Mouse (Mus musculus) liver, embryonic 14.5 days (tissue): ENCODE measurements around the gene Sgsh. TPM values are rescaled to one million over a fixed set of nuclear protein-coding genes. Genes with fewer than 3 reads are reported as not detected.

Source experiments
- ATAC-seq: fragments of 200-750 bp; cut with Nextera tagmentation; 2 replicates; pipeline ENCODE4 v1.8.0; 2017; ENCODE audit warnings: moderate number of reproducible peaks, mild to moderate bottlenecking, moderate library complexity; ENCODE audit not compliant: insufficient read depth
- DNase-seq, 3 experiments: peaks; one replicate each; pipeline ENCODE4 v3.0.0-alpha.2; 2012 to 2013; ENCODE audit warnings: low read depth in 3 of 3, low spot score in 3 of 3
- H3K27ac ChIP-seq: fragments of 300-500 bp; sonication (generic); 2 replicates; pipeline ENCODE4 v1.5.1; 2014; ENCODE audit warnings: moderate library complexity, mild to moderate bottlenecking, control low read depth, inconsistent platforms
- H3K27me3 ChIP-seq: fragments of 300-500 bp; sonication (generic); 2 replicates; pipeline ENCODE4 v1.6.1; 2014; ENCODE audit warnings: mild to moderate bottlenecking, low read length, moderate library complexity; ENCODE audit not compliant: control insufficient read depth, insufficient read depth
- H3K36me3 ChIP-seq: fragments of 300-500 bp; sonication (generic); replicated peaks from 2 replicates; pipeline ENCODE4 v1.6.1; 2014; ENCODE audit warnings: low read depth; ENCODE audit not compliant: control insufficient read depth, insufficient read depth
- H3K4me1 ChIP-seq, 2 experiments: fragments of 200-500 bp in 1 of 2; fragments of 300-500 bp in 1 of 2; sonication (generic) in 1 of 2; replicated peaks; 2 replicates each; pipeline ENCODE4 v1.6.1; 2012 to 2014; ENCODE audit warnings: antibody characterized with exemption in 1 of 2, inconsistent platforms in 1 of 2, low read length in 1 of 2; ENCODE audit not compliant: control insufficient read depth in 2 of 2, insufficient read depth in 2 of 2
- H3K4me2 ChIP-seq: fragments of 300-500 bp; sonication (generic); 2 replicates; pipeline ENCODE4 v1.6.1; 2014; ENCODE audit warnings: low read depth, mild to moderate bottlenecking, control low read depth, moderate library complexity
- H3K4me3 ChIP-seq, 2 experiments: fragments of 200-500 bp in 1 of 2; fragments of 300-500 bp in 1 of 2; sonication (generic) in 1 of 2; 2 replicates each; pipeline ENCODE4 v1.5.1; 2012 to 2014; ENCODE audit warnings: low read depth in 2 of 2, low read length in 2 of 2, mild to moderate bottlenecking in 2 of 2, control low read depth in 1 of 2, inconsistent platforms in 1 of 2, moderate library complexity in 1 of 2; ENCODE audit not compliant: insufficient read depth in 1 of 2
- H3K9ac ChIP-seq: fragments of 300-500 bp; sonication (generic); replicated peaks from 2 replicates; pipeline ENCODE4 v1.6.1; 2014; ENCODE audit warnings: mild to moderate bottlenecking, control low read depth, moderate library complexity
- H3K9me3 ChIP-seq: fragments of 300-500 bp; sonication (generic); 2 replicates; pipeline ENCODE4 v1.6.1; 2016; ENCODE audit warnings: low read length, mixed read lengths; ENCODE audit not compliant: control insufficient read depth
- CTCF ChIP-seq: IDR thresholded peaks from 2 replicates; pipeline ENCODE4 v1.5.1; 2016; ENCODE audit warnings: antibody characterized with exemption, low read depth, control low read depth
- EP300 ChIP-seq: IDR thresholded peaks from 2 replicates; pipeline ENCODE4 v1.6.1; 2016; ENCODE audit warnings: antibody characterized with exemption, low read depth
- WGBS: fragments of 180-500 bp; shearing (Covaris S2); extraction: QIAGEN DNeasy Blood & Tissue Kit; methylation state at CpG from one replicate; pipeline ENCODE4 v1.1.7; 2014; ENCODE audit not compliant: insufficient replicate concordance; 5-methylcytosine and 5-hydroxymethylcytosine counted together
- polyA plus RNA-seq, 2 experiments: library from polyadenylated mRNA; depleted of rRNA in 1 of 2; stranded (reverse) in 1 of 2; unstranded in 1 of 2; fragments of >200 nt; fragmentation: Nextera tagmentation in 1 of 2; extraction: Ambion mirVana in 1 of 2; gene quantifications; 2 replicates each; pipeline versions ENCODE4 v1.2.1 to v1.2.3; 2012 to 2014

Gene Sgsh
- polyA plus RNA-seq, 2 experiments = 1.3 to 2.2 TPM

DNA sequence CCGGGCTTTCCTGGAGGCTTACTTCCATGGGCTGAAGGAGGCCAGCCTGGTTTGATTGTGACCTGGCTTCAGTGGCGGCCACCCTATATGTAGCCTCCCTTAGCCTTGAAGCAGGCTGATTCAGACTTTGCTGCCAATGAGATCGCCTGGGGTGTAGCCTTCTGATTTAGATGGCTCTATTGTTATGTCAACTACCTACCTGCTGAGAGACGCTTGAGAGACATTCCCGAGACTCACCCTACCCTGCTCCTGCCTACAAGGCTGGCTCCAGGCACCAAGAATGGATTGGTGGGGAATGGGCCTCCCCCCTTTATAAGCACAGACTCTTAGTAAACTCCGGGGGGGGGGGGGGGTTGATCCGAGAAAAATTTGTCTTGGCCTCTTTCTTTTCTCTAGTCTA lies 40.1 kb upstream of the Sgsh start:
- WGBS = 53% methylated on average over 7 of the region's 7 CpGs
- TF ChIP-seq EP300 = no peak
- no peak for TF ChIP-seq CTCF
- H3K9ac ChIP-seq = no peak overlapping the region
- H3K4me2 ChIP-seq = no peak overlapping the region
- no peak overlapping the region for H3K27ac ChIP-seq
- no peak overlapping the region for H3K4me3 ChIP-seq
- H3K27me3 ChIP-seq = no peaks in the 10 kb centered on the region
- no peak for DNase-seq
- no peaks in the 10 kb centered on the region for H3K36me3 ChIP-seq
- H3K9me3 ChIP-seq = no peaks in the 10 kb centered on the region
- no peak for ATAC-seq
- H3K4me1 ChIP-seq = peaks cover 19 to 24% of the 10 kb centered on the region in 2 experiments

DNA sequence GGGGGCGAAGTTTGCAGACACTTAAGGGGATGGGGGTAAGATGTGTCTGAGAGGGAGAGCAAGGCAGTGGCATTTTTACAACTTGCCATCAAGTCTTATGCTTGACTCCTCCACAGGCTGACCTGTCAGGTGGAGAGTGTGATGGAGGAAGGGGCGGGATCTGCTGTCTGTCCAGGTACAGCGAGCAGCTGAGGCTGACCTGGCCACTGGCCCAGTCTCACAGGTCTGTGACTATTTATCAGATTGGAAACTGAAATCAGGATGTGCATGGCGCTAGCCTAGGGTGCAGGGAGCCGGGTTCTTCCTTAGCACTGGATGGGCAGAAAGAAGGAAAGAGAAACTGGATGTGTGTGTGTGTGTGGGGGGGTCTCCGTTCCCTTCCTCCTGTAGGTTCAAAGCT lies 38.9 kb upstream of the Sgsh start:
- 65% methylated on average over 6 of the region's 6 CpGs for WGBS
- Histone ChIP-seq H3K4me1 (peaks cover 19 to 28% of the 10 kb centered on the region in 2 experiments), H3K27ac (no peak overlapping the region), H3K9me3 (no peaks in the 10 kb centered on the region), H3K4me2 (peak overlapping the region; percentile 87), H3K4me3 (peak overlapping the region; percentile 78 to 96; a peak in 3 of 4 replicates), H3K27me3 (peaks cover 5% of the 10 kb centered on the region; the same call in 1 of the 2 replicates), H3K36me3 (no peaks in the 10 kb centered on the region), H3K9ac (no peak overlapping the region; the same call in 1 of the 2 replicates)
- DNase-seq (no peak), ATAC-seq (no peak)
- no peak for TF ChIP-seq CTCF
- no peak for TF ChIP-seq EP300

DNA sequence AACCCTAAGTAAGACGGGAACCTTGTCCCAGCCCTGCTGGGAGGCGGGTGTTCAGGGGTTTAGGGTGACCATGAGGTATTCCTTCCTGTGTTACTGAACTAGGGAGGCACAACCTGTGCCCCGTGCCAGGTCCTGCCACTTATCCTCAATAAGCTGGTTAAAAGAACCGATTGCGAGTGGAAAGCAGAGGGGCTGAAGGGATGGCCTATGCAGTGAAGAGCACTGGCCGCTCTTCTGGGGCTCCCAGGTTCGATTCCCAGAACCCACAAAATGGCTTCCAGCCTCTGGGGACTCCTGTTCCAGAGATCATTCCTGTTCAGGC lies 38.1 kb upstream of the Sgsh start:
- ATAC-seq (no peak), DNase-seq (no peak)
- Histone ChIP-seq H3K36me3 (no peaks in the 10 kb centered on the region), H3K27ac (peak overlapping the region; percentile 4), H3K4me3 (peak overlapping the region; percentile 78 to 96), H3K9ac (peak overlapping the region; percentile 56), H3K9me3 (no peaks in the 10 kb centered on the region), H3K4me1 (peaks cover 19 to 28% of the 10 kb centered on the region in 2 experiments), H3K27me3 (peaks cover 5% of the 10 kb centered on the region; the same call in 1 of the 2 replicates), H3K4me2 (peak overlapping the region; percentile 87)
- WGBS = 15% methylated on average over 7 of the region's 7 CpGs
- TF ChIP-seq CTCF = no peak
- TF ChIP-seq EP300 = no peak

DNA sequence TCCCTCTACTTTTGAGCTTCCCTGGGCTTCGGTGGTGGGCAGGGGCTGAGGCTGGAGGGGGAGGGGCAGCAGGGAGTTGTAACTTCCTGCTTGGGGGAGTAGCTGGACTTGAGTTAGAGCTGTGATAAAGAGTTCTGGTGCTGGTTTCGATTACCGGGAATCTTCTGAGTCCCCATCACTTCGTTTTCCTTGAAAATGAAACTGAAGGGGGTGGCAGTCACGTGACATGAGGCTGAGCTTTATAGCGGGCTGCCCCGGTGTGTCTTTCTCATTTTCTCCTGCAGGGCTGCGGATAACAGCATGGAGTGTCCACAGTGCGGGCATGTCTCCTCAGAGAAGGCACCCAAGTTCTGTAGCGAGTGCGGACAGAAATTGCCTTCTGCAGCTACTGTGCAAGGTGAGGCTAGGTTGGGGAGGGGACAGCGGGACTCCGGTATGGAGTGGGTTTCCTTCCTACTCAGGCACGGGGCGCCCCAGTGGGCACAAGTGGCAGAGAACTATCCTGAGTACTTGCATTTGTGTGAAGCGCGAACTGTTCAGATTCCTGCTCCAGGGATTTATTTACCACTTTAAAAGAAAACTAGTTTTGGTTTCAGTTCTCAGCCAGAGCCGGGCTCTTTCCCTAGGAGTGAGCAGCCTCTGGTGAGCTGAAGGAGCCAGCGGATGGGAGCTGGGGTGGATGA lies 37.6 kb upstream of the Sgsh start, which contains the start of gene Rnf213:
TSS of gene Rnf213 (plus strand) at position 301 of the 683 bp plus-strand sequence.
- DNase-seq = peak; percentile 49 to 68 (median 52)
- H3K4me2 ChIP-seq = peak within 1 kb of the TSS; percentile 87
- WGBS = under 1% methylated on average over 19 of the region's 19 CpGs
- H3K4me3 ChIP-seq = peak within 1 kb of the TSS; percentile 78 to 96
- peak within 1 kb of the TSS; percentile 56 for H3K9ac ChIP-seq
- no peaks in the 10 kb centered on the region for H3K9me3 ChIP-seq
- no peaks in the 10 kb centered on the region for H3K36me3 ChIP-seq
- TF ChIP-seq CTCF = peak; percentile 65
- no peak for TF ChIP-seq EP300
- H3K27ac ChIP-seq = peak within 1 kb of the TSS; percentile 61
- H3K4me1 ChIP-seq = peaks cover 19 to 28% of the 10 kb centered on the region in 2 experiments
- H3K27me3 ChIP-seq = peaks cover 5% of the 10 kb centered on the region; the same call in 1 of the 2 replicates
- ATAC-seq = peak; percentile 60

DNA sequence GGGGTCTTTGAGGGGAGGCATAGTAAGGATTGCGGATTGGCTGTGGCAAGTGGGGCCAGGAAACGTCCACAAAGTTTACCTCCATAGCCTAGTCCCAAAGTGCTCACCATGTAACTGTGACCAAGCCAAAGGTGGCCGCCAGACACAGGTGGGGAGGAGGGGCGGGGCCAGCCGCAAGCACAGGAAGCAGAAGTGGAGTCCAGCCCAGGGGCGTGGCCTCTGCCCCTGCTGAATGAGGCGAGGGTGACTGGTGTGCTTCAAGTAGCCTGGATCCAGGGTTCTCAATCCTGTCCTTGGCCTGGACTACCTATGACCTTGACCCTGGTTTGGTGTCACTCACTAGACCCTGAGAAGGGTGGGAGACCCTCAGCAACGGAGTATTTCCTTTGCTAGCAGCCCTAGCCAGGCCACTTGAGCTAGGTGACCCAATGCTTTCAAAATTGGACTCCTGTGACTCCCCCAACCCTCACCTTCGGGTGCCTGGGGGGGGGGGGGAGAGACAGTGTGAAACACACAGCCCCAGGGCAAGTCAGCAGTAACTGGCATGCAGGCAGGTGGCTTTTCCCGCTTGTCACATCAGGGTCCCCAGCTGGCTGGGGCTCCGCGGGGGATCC lies 36.8 kb upstream of the Sgsh start:
- DNase-seq (peak; percentile 65 to 69 (median 66)), ATAC-seq (peak; percentile 75)
- Histone ChIP-seq H3K9me3 (no peaks in the 10 kb centered on the region), H3K4me1 (peaks cover 19 to 28% of the 10 kb centered on the region in 2 experiments), H3K36me3 (no peaks in the 10 kb centered on the region), H3K9ac (peak overlapping the region; percentile 54), H3K4me2 (peak overlapping the region; percentile 87), H3K4me3 (peak overlapping the region; percentile 43 to 78), H3K27me3 (peaks cover 5% of the 10 kb centered on the region; the same call in 1 of the 2 replicates), H3K27ac (peak overlapping the region; percentile 61)
- no peak for TF ChIP-seq EP300
- TF ChIP-seq CTCF = no peak
- 3% methylated on average over 12 of the region's 12 CpGs for WGBS
